Mouse (Mus musculus): ENCODE data around the gene Scn8a.

DNA sequence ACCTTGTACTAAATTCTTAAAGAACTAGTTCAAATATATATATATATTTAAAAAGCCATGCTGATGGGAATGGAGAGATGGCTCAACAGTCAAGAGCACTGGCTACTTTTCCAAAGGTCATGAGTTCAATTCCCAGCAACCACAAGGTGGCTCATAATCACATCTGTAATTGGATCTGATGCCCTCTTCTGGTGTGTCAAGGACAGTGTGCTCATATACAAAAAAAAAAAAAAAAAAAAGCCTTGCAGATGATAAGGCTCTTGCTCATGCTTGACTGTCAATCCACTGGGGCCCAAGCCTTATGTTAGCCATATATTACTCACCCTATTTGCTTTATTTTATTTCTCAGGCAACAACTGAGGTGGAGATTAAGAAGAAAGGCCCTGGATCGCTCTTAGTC lies 132.0 kb downstream of the Scn8a start:
- TF ChIP-seq CTCF (conservative IDR thresholded peaks at IDR 0.05; ENCODE audit: low read length) = no peak
- no peak for TF ChIP-seq POU5F1 (IDR thresholded peaks at IDR 0.05; ENCODE audit: borderline replicate concordance, low read length)
